ENCODE assay signal across 24 mouse cellular contexts in genomic region chr11:100055686-100056655, GRCm38 (mm10). TPM values are rescaled to one million over a fixed set of nuclear protein-coding genes. Genes with fewer than 3 reads are reported as not detected.
A peak's percentile ranks its signal among the peaks of the same experiment; 100 is the strongest.
DNase-seq lines count a peak whose midpoint lies in the region; ATAC-seq and TF ChIP-seq lines count a peak whose summit lies in the region.
"Had no signal": no experiment of that assay in that cellular context is flagged by ENCODE, and none has a peak within 500 bp of the region (broad histone marks: within the 10 kb centered on the region; RNA-seq: fewer than 3 reads in every experiment).

No protein-coding gene starts in this region.

- H3K27ac ChIP-seq in lung, postnatal 0 days (ENCODE audit: low read length) = no peak overlapping the region
- no peak overlapping the region for H3K27ac ChIP-seq in kidney, adult 2 months (ENCODE audit: insufficient read depth, low read depth, low read length)
- no peak overlapping the region for H3K27ac ChIP-seq in liver, embryonic 12.5 days
- H3K27ac ChIP-seq: kidney, postnatal 0 days; limb, embryonic 13.5 days; midbrain, embryonic 10.5 days; neural tube, embryonic 15.5 days had no signal

- DNase-seq in adrenal gland, adult 8-10 months = peak; percentile 4
- no peak for DNase-seq in adrenal gland, postnatal 4 days (ENCODE audit: low spot score in 2 of 2)
- peak; percentile 46 for DNase-seq in lung, postnatal 0 days (ENCODE audit: low spot score)
- no peak for DNase-seq in lung, adult 2 months
- DNase-seq in fat pad, adult 2 months (ENCODE audit: extremely low read depth, low read depth, low spot score) = peak; percentile 64
- DNase-seq in kidney, adult 18-20 months = no peak
- DNase-seq in kidney, adult 2 months = no peak
- DNase-seq: cerebellum, adult 8-10 months; forebrain, postnatal 0 days; heart, postnatal 14 days; thymus, postnatal 25 days had no signal

- peak; percentile 44; the same call in 1 of the 2 replicates for ATAC-seq in lung, postnatal 0 days
- ATAC-seq in liver, embryonic 12.5 days = no peak
- ATAC-seq: forebrain, postnatal 0 days had no signal

- H3K9me3 ChIP-seq in lung, postnatal 0 days (ENCODE audit: low read length) = no peaks in the 10 kb centered on the region
- H3K9me3 ChIP-seq in liver, embryonic 12.5 days (replicated peaks) = no peaks in the 10 kb centered on the region
- H3K9me3 ChIP-seq: limb, embryonic 13.5 days; midbrain, embryonic 10.5 days; neural tube, embryonic 15.5 days had no signal

- H3K4me2 ChIP-seq in lung, postnatal 0 days (replicated peaks; ENCODE audit: low read depth, low read length) = no peak overlapping the region
- no peak overlapping the region for H3K4me2 ChIP-seq in liver, embryonic 12.5 days
- H3K4me2 ChIP-seq: limb, embryonic 13.5 days; neural tube, embryonic 15.5 days had no signal

- TF ChIP-seq CTCF in lung, postnatal 0 days (IDR thresholded peaks at IDR 0.05) = no peak
- TF ChIP-seq CTCF in lung, adult 2 months (IDR thresholded peaks at IDR 0.05; ENCODE audit: insufficient read depth, low read length) = no peak
- TF ChIP-seq CTCF in kidney, adult 2 months (conservative IDR thresholded peaks at IDR 0.05; ENCODE audit: insufficient read depth, insufficient read length, low read depth, low read length) = no peak

- H3K27me3 ChIP-seq in lung, postnatal 0 days (replicated peaks; ENCODE audit: insufficient read depth, low read length) = no peaks in the 10 kb centered on the region
- H3K27me3 ChIP-seq in kidney, adult 2 months (replicated peaks; ENCODE audit: control insufficient read depth, insufficient read depth, low read length) = no peaks in the 10 kb centered on the region
- no peaks in the 10 kb centered on the region for H3K27me3 ChIP-seq in liver, embryonic 12.5 days (replicated peaks)
- H3K27me3 ChIP-seq: limb, embryonic 13.5 days; neural tube, embryonic 15.5 days had no signal

- H3K9ac ChIP-seq in lung, postnatal 0 days (replicated peaks; ENCODE audit: low read depth) = no peak overlapping the region
- H3K9ac ChIP-seq in liver, embryonic 12.5 days = no peak overlapping the region
- H3K9ac ChIP-seq: forebrain, postnatal 0 days; limb, embryonic 13.5 days; neural tube, embryonic 15.5 days had no signal

- no peak overlapping the region for H3K4me3 ChIP-seq in lung, postnatal 0 days (ENCODE audit: low read depth, low read length)
- H3K4me3 ChIP-seq in lung, adult 2 months (replicated peaks; ENCODE audit: extremely low read depth, low read depth, low read length) = no peak overlapping the region
- no peak overlapping the region for H3K4me3 ChIP-seq in kidney, adult 2 months (ENCODE audit: insufficient read depth, low read depth, low read length)
- no peak overlapping the region for H3K4me3 ChIP-seq in liver, embryonic 12.5 days
- H3K4me3 ChIP-seq: erythroblast, embryonic 14.5 days; limb, embryonic 13.5 days; midbrain, embryonic 10.5 days; neural tube, embryonic 15.5 days had no signal

- WGBS in lung, postnatal 0 days = 44% methylated on average over 9 of the region's 9 CpGs
- WGBS in lung, adult 2 months = 49% methylated on average over 9 of the region's 9 CpGs
- WGBS in kidney, adult 2 months = 61% methylated on average over 9 of the region's 9 CpGs
- WGBS in liver, embryonic 12.5 days (ENCODE audit: insufficient replicate concordance) = 53% methylated on average over 9 of the region's 9 CpGs

- no peaks in the 10 kb centered on the region for H3K4me1 ChIP-seq in lung, postnatal 0 days (ENCODE audit: insufficient read depth, low read depth, low read length)
- H3K4me1 ChIP-seq in lung, adult 2 months (ENCODE audit: control insufficient read depth, insufficient read depth, low read length) = no peaks in the 10 kb centered on the region
- no peaks in the 10 kb centered on the region for H3K4me1 ChIP-seq in kidney, adult 2 months (ENCODE audit: control insufficient read depth, insufficient read depth, low read length)
- no peaks in the 10 kb centered on the region for H3K4me1 ChIP-seq in liver, embryonic 12.5 days
- H3K4me1 ChIP-seq: limb, embryonic 13.5 days; midbrain, embryonic 10.5 days; neural tube, embryonic 15.5 days had no signal

- H3K36me3 ChIP-seq in lung, postnatal 0 days (ENCODE audit: insufficient read depth, low read length) = no peaks in the 10 kb centered on the region
- H3K36me3 ChIP-seq in kidney, adult 2 months (ENCODE audit: control insufficient read depth, insufficient read depth, low read length) = no peaks in the 10 kb centered on the region
- no peaks in the 10 kb centered on the region for H3K36me3 ChIP-seq in liver, embryonic 12.5 days
- H3K36me3 ChIP-seq: G1E; limb, embryonic 13.5 days; midbrain, embryonic 10.5 days; neural tube, embryonic 15.5 days had no signal

- TF ChIP-seq EP300 in lung, postnatal 0 days (IDR thresholded peaks at IDR 0.05) = no peak

- no peak for TF ChIP-seq POLR2A in lung, adult 2 months (IDR thresholded peaks at IDR 0.05; ENCODE audit: borderline replicate concordance, extremely low read depth, low read depth, low read length)
- no peak for TF ChIP-seq POLR2A in kidney, adult 2 months (IDR thresholded peaks at IDR 0.05; ENCODE audit: low read depth, low read length)

RNA-seq across cellular contexts. Expression of gene Krt31, which starts 5.6 kb away (rescaled TPM):
- total RNA-seq in adrenal gland, adult 8-10 months (2022) = not detected
- total RNA-seq in adrenal gland, postnatal 4 days (2021) = not detected
- polyA plus RNA-seq in lung, postnatal 0 days (2015; fragmentation: Nextera tagmentation; extraction: Ambion mirVana) = not detected in 2 replicates
- 0.14 TPM in 1 of 2 replicates, not detected in the other for polyA plus RNA-seq in lung, adult 2 months (2012; rRNA removed)
- polyA plus RNA-seq in kidney, adult 2 months (2012; rRNA removed) = not detected in 2 replicates
- polyA plus RNA-seq in liver, embryonic 12.5 days (2016; fragmentation: Nextera tagmentation; extraction: Ambion mirVana) = not detected in 2 replicates
- total RNA-seq: forebrain, postnatal 0 days; G1E; gastrocnemius, adult 8-10 months; heart, postnatal 14 days; layer of hippocampus, adult 8-10 months; left cerebral cortex, adult 8-10 months; monocyte, adult 5-6 weeks had no signal
- polyA plus RNA-seq: erythroblast, embryonic 14.5 days; forebrain, postnatal 0 days; G1E; kidney, postnatal 0 days; limb, embryonic 13.5 days; liver, embryonic 16.5 days; midbrain, embryonic 10.5 days; neural tube, embryonic 15.5 days had no signal

RNA-seq across cellular contexts. Expression of gene Krt34, which starts 14.6 kb away (rescaled TPM):
- total RNA-seq in adrenal gland, adult 8-10 months (2022) = not detected
- not detected for total RNA-seq in adrenal gland, postnatal 4 days (2021)
- 0.11 and 0.18 TPM in 2 replicates for polyA plus RNA-seq in lung, postnatal 0 days (2015; fragmentation: Nextera tagmentation; extraction: Ambion mirVana)
- polyA plus RNA-seq in lung, adult 2 months (2012; rRNA removed) = 0.07 TPM in 1 of 2 replicates, not detected in the other
- polyA plus RNA-seq in kidney, adult 2 months (2012; rRNA removed) = not detected in 2 replicates
- polyA plus RNA-seq in liver, embryonic 12.5 days (2016; fragmentation: Nextera tagmentation; extraction: Ambion mirVana) = not detected in 2 replicates
- total RNA-seq: forebrain, postnatal 0 days; G1E; gastrocnemius, adult 8-10 months; heart, postnatal 14 days; layer of hippocampus, adult 8-10 months; left cerebral cortex, adult 8-10 months; monocyte, adult 5-6 weeks had no signal
- polyA plus RNA-seq: erythroblast, embryonic 14.5 days; G1E; kidney, postnatal 0 days; limb, embryonic 13.5 days; liver, embryonic 16.5 days; midbrain, embryonic 10.5 days; neural tube, embryonic 15.5 days; small intestine, adult 2 months had no signal

RNA-seq across cellular contexts. Expression of gene Krt33b, which starts 26.3 kb away (rescaled TPM):
- not detected for total RNA-seq in adrenal gland, adult 8-10 months (2022)
- total RNA-seq in adrenal gland, postnatal 4 days (2021) = not detected
- polyA plus RNA-seq in lung, postnatal 0 days (2015; fragmentation: Nextera tagmentation; extraction: Ambion mirVana) = 0.16 TPM in 1 of 2 replicates, not detected in the other
- polyA plus RNA-seq in lung, adult 2 months (2012; rRNA removed) = not detected in 2 replicates
- polyA plus RNA-seq in kidney, adult 2 months (2012; rRNA removed) = not detected in 2 replicates
- polyA plus RNA-seq in liver, embryonic 12.5 days (2016; fragmentation: Nextera tagmentation; extraction: Ambion mirVana) = not detected in 2 replicates
- total RNA-seq: forebrain, postnatal 0 days; G1E; gastrocnemius, adult 8-10 months; heart, postnatal 14 days; layer of hippocampus, adult 8-10 months; left cerebral cortex, adult 8-10 months; monocyte, adult 5-6 weeks had no signal
- polyA plus RNA-seq: erythroblast, embryonic 14.5 days; forebrain, postnatal 0 days; G1E; kidney, postnatal 0 days; liver, embryonic 16.5 days; midbrain, embryonic 10.5 days; neural tube, embryonic 15.5 days; small intestine, adult 2 months had no signal

RNA-seq across cellular contexts. Expression of gene Krt32, which starts 32.1 kb away (rescaled TPM):
- total RNA-seq in adrenal gland, adult 8-10 months (2022) = not detected
- total RNA-seq in adrenal gland, postnatal 4 days (2021) = not detected
- not detected in 2 replicates for polyA plus RNA-seq in lung, postnatal 0 days (2015; fragmentation: Nextera tagmentation; extraction: Ambion mirVana)
- polyA plus RNA-seq in lung, adult 2 months (2012; rRNA removed) = 26.6 TPM in 1 of 2 replicates, not detected in the other
- polyA plus RNA-seq in kidney, adult 2 months (2012; rRNA removed) = not detected in 2 replicates
- not detected in 2 replicates for polyA plus RNA-seq in liver, embryonic 12.5 days (2016; fragmentation: Nextera tagmentation; extraction: Ambion mirVana)
- total RNA-seq: forebrain, postnatal 0 days; G1E; gastrocnemius, adult 8-10 months; heart, postnatal 14 days; layer of hippocampus, adult 8-10 months; left cerebral cortex, adult 8-10 months; monocyte, adult 5-6 weeks had no signal
- polyA plus RNA-seq: erythroblast, embryonic 14.5 days; forebrain, postnatal 0 days; G1E; kidney, postnatal 0 days; limb, embryonic 13.5 days; liver, embryonic 16.5 days; midbrain, embryonic 10.5 days; neural tube, embryonic 15.5 days; small intestine, adult 2 months had no signal

RNA-seq across cellular contexts. Expression of gene Krt33a, which starts 40.0 kb away (rescaled TPM):
- not detected for total RNA-seq in adrenal gland, adult 8-10 months (2022)
- not detected for total RNA-seq in adrenal gland, postnatal 4 days (2021)
- 0.17 and 0.23 TPM in 2 replicates for polyA plus RNA-seq in lung, postnatal 0 days (2015; fragmentation: Nextera tagmentation; extraction: Ambion mirVana)
- polyA plus RNA-seq in lung, adult 2 months (2012; rRNA removed) = not detected in 2 replicates
- polyA plus RNA-seq in kidney, adult 2 months (2012; rRNA removed) = not detected in 2 replicates
- not detected in 2 replicates for polyA plus RNA-seq in liver, embryonic 12.5 days (2016; fragmentation: Nextera tagmentation; extraction: Ambion mirVana)
- total RNA-seq: forebrain, postnatal 0 days; G1E; gastrocnemius, adult 8-10 months; heart, postnatal 14 days; layer of hippocampus, adult 8-10 months; left cerebral cortex, adult 8-10 months; monocyte, adult 5-6 weeks had no signal
- polyA plus RNA-seq: erythroblast, embryonic 14.5 days; forebrain, postnatal 0 days; G1E; kidney, postnatal 0 days; limb, embryonic 13.5 days; liver, embryonic 16.5 days; midbrain, embryonic 10.5 days; neural tube, embryonic 15.5 days; small intestine, adult 2 months had no signal

Comparison
In these comparisons a context has a peak if more than half of its experiments do, and no peak if none do; other contexts are left out.
1. DNase-seq: peak in adrenal gland, adult 8-10 months (single experiment), lung, postnatal 0 days (single experiment) and fat pad, adult 2 months (single experiment); none in adrenal gland, postnatal 4 days (0 of 2), lung, adult 2 months (single experiment), kidney, adult 18-20 months (single experiment) and kidney, adult 2 months (single experiment).